Comparison of ENCODE assay signal across 15 mouse cellular contexts in the genomic region with DNA sequence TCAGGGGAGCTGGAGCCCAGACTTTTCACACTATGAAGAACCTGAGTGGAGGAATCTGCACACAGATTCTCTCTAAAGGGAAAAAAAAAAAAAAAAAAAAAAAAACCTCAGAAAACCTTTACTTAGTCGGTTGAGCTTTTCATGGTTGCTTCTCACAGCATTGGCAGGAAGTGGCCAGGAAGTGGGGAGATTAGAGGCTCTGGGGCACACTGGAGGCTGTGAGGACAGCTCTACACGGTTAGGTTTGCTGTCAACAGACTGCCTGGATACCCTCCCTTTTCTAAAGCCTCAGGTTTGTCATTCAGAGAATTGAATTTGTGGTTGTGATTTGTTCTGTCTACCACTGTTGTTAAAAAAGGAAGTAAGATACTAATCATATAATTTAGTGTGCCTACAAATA. TPM values are rescaled to one million over a fixed set of nuclear protein-coding genes. Genes with fewer than 3 reads are reported as not detected.
DNase-seq lines count a peak whose midpoint lies in the region; ATAC-seq and TF ChIP-seq lines count a peak whose summit lies in the region.
"Had no signal": no experiment of that assay in that cellular context is flagged by ENCODE, and none has a peak within 500 bp of the region (broad histone marks: within the 10 kb centered on the region; RNA-seq: fewer than 3 reads in every experiment).

No protein-coding gene starts in this region.

- TF ChIP-seq POLR2A in liver, adult 2 months (IDR thresholded peaks at IDR 0.05; ENCODE audit: extremely low read depth, insufficient read depth, low read length), result no peak

- H3K4me1 ChIP-seq in liver, adult 2 months (ENCODE audit: control insufficient read depth, insufficient read depth, low read length), result no peaks in the 10 kb centered on the region
- H3K4me1 ChIP-seq in liver, embryonic 11.5 days (replicated peaks; ENCODE audit: control insufficient read depth, insufficient read depth, low read length), result no peaks in the 10 kb centered on the region
- H3K4me1 ChIP-seq in intestine, embryonic 15.5 days (replicated peaks), result no peaks in the 10 kb centered on the region
- H3K4me1 ChIP-seq: heart, embryonic 15.5 days had no signal

- no peak overlapping the region for H3K9ac ChIP-seq in liver, adult 2 months (ENCODE audit: low read depth, low read length)
- H3K9ac ChIP-seq in liver, embryonic 11.5 days (ENCODE audit: low read depth, low read length), result no peak overlapping the region
- H3K9ac ChIP-seq in intestine, embryonic 15.5 days, result no peak overlapping the region
- H3K9ac ChIP-seq: heart, embryonic 15.5 days had no signal

- no peaks in the 10 kb centered on the region for H3K9me3 ChIP-seq in liver, embryonic 11.5 days (ENCODE audit: control insufficient read depth, low read length)
- H3K9me3 ChIP-seq in intestine, embryonic 15.5 days, result no peaks in the 10 kb centered on the region
- H3K9me3 ChIP-seq: heart, embryonic 15.5 days had no signal

- ATAC-seq in liver, embryonic 11.5 days (replicated peaks; ENCODE audit: low FRiP score), result no peak
- no peak for ATAC-seq in intestine, embryonic 15.5 days
- ATAC-seq: forebrain, embryonic 14.5 days; lung, postnatal 0 days had no signal

- WGBS in liver, adult 2 months, result 23% methylated on average over 2 of the region's 2 CpGs
- WGBS in liver, embryonic 11.5 days, result 10% methylated on average over 2 of the region's 2 CpGs
- WGBS in intestine, embryonic 15.5 days, result 38% methylated on average over 2 of the region's 2 CpGs

- intact Hi-C loops in gastrocnemius, postnatal 14 days (cut with DNase I; ENCODE audit: low total_unique reads), result no loop called here

- no peaks in the 10 kb centered on the region for H3K36me3 ChIP-seq in liver, adult 2 months (ENCODE audit: control insufficient read depth, insufficient read depth, low read length)
- no peaks in the 10 kb centered on the region for H3K36me3 ChIP-seq in liver, embryonic 11.5 days (ENCODE audit: control insufficient read depth, insufficient read depth, low read length)
- no peaks in the 10 kb centered on the region for H3K36me3 ChIP-seq in intestine, embryonic 15.5 days
- H3K36me3 ChIP-seq: heart, embryonic 15.5 days had no signal

- H3K79me2 ChIP-seq in liver, adult 2 months (ENCODE audit: control insufficient read depth, insufficient read depth, low read length), result no peaks in the 10 kb centered on the region

- DNase-seq in liver, adult 2 months (ENCODE audit: extremely low read depth, low read depth, low spot score), result peak; percentile 8
- no peak for DNase-seq in liver, embryonic 11.5 days (ENCODE audit: low spot score)
- DNase-seq in T-cell, adult 2 months (ENCODE audit: low spot score), result peak; percentile 92
- peak; percentile 76 to 79 for DNase-seq in natural killer cell, adult 2 months (ENCODE audit: low spot score in 2 of 2)
- DNase-seq in thymus, postnatal 14 days, result peak; percentile 75
- no peak for DNase-seq in gastrocnemius, postnatal 14 days
- no peak for DNase-seq in layer of hippocampus, postnatal 10 days (ENCODE audit: low spot score in 2 of 2)
- DNase-seq: adrenal gland, postnatal 10 days; cerebellum, postnatal 36 days; kidney, postnatal 4 days; right cerebral cortex, postnatal 14 days had no signal

- H3K27me3 ChIP-seq in liver, adult 2 months (ENCODE audit: control insufficient read depth, insufficient read depth, low read length), result no peaks in the 10 kb centered on the region
- no peaks in the 10 kb centered on the region for H3K27me3 ChIP-seq in liver, embryonic 11.5 days (replicated peaks; ENCODE audit: control insufficient read depth, insufficient read depth, low read length)
- H3K27me3 ChIP-seq in intestine, embryonic 15.5 days (replicated peaks), result no peaks in the 10 kb centered on the region
- H3K27me3 ChIP-seq: heart, embryonic 15.5 days had no signal

- no peak overlapping the region for H3K4me3 ChIP-seq in liver, adult 2 months (ENCODE audit: insufficient read depth, low read depth, low read length)
- H3K4me3 ChIP-seq in liver, embryonic 11.5 days (ENCODE audit: low read depth, low read length), result no peak overlapping the region
- no peak overlapping the region for H3K4me3 ChIP-seq in intestine, embryonic 15.5 days (replicated peaks)
- H3K4me3 ChIP-seq: heart, embryonic 15.5 days had no signal

- H3K4me2 ChIP-seq in liver, embryonic 11.5 days, result no peak overlapping the region
- H3K4me2 ChIP-seq in intestine, embryonic 15.5 days (replicated peaks), result no peak overlapping the region
- H3K4me2 ChIP-seq: heart, embryonic 15.5 days had no signal

- TF ChIP-seq CTCF in liver, adult 2 months (IDR thresholded peaks at IDR 0.05; ENCODE audit: low read depth, low read length), result no peak

- no peak overlapping the region for H3K27ac ChIP-seq in liver, adult 2 months (replicated peaks; ENCODE audit: insufficient read depth, low read depth, low read length)
- no peak overlapping the region for H3K27ac ChIP-seq in liver, embryonic 11.5 days (ENCODE audit: low read depth, low read length)
- H3K27ac ChIP-seq in intestine, embryonic 15.5 days, result no peak overlapping the region
- H3K27ac ChIP-seq: heart, embryonic 15.5 days had no signal

RNA-seq across cellular contexts. Expression of a gene that starts 35.3 kb away (rescaled TPM):
- 1.4 and 3.0 TPM in 2 replicates for total RNA-seq in liver, adult 2 months (2014; rRNA removed)
- polyA plus RNA-seq in liver, adult 2 months (2012; rRNA removed), result 0.07 and 0.15 TPM in 2 replicates
- polyA plus RNA-seq in liver, embryonic 11.5 days (2014; fragmentation: Nextera tagmentation; extraction: Ambion mirVana), result 0.71 and 0.73 TPM in 2 replicates
- under 1 TPM; 0.37 to 1.00 TPM for total RNA-seq in gastrocnemius, postnatal 14 days (2021)
- total RNA-seq in layer of hippocampus, postnatal 10 days (2021), result 100 to 1,000 TPM; 174 to 175 TPM
- polyA plus RNA-seq in intestine, embryonic 15.5 days (2015; fragmentation: Nextera tagmentation; extraction: Ambion mirVana), result 2.1 and 2.6 TPM in 2 replicates

Comparison
In these comparisons a context has a peak if more than half of its experiments do, and no peak if none do; other contexts are left out.
1. DNase-seq: peak in liver, adult 2 months (single experiment), T-cell, adult 2 months (single experiment), natural killer cell, adult 2 months (2 of 2) and thymus, postnatal 14 days (single experiment); none in liver, embryonic 11.5 days (single experiment), gastrocnemius, postnatal 14 days (single experiment) and layer of hippocampus, postnatal 10 days (0 of 2).
2. RNA of a gene that starts 35.3 kb away (total RNA-seq): 174 to 175 TPM in layer of hippocampus, postnatal 10 days; 1.4 to 3.0 TPM in liver, adult 2 months and 0.37 to 1.00 TPM in gastrocnemius, postnatal 14 days; every median in the first group is over 10 times any median in the second.